8 mouse cellular contexts compared by ENCODE assay signal in genomic region chr17:34313393-34313792, GRCm38 (mm10). TPM values are rescaled to one million over a fixed set of nuclear protein-coding genes. Genes with fewer than 3 reads are reported as not detected.
A peak's percentile ranks its signal among the peaks of the same experiment; 100 is the strongest.
DNase-seq lines count a peak whose midpoint lies in the region; ATAC-seq and TF ChIP-seq lines count a peak whose summit lies in the region.

No protein-coding gene starts in this region.

- H3K27ac ChIP-seq in ES-E14 (ENCODE audit: insufficient read depth, low read depth, low read length, poor library complexity, severe bottlenecking): no peak overlapping the region
- no peak overlapping the region for H3K27ac ChIP-seq in liver, embryonic 14.5 days

- in situ Hi-C loops in ES-E14 (cut with MboI; ENCODE audit: low sequenced_read_pairs in 2 of 2, unreplicated experiment in 2 of 2): loop anchor here in 1 of 2 experiments (5.0 kb wide), 1 partner anchor 66 kb away; no protein-coding TSS in a partner anchor

- no peak overlapping the region for H3K4me3 ChIP-seq in ES-E14 (ENCODE audit: insufficient read depth in 1 of 2, low read depth in 1 of 2, low read length in 2 of 2, poor library complexity in 1 of 2, severe bottlenecking in 1 of 2)
- H3K4me3 ChIP-seq in liver, embryonic 14.5 days (ENCODE audit: insufficient read depth in 1 of 2, low read depth in 2 of 2, low read length in 2 of 2): no peak overlapping the region

- H3K36me3 ChIP-seq in ES-E14 (ENCODE audit: control insufficient read depth, insufficient read depth, low read length, poor library complexity, severe bottlenecking): no peaks in the 10 kb centered on the region
- H3K36me3 ChIP-seq in liver, embryonic 14.5 days (replicated peaks; ENCODE audit: control insufficient read depth, insufficient read depth, low read depth): no peaks in the 10 kb centered on the region

- WGBS in liver, embryonic 14.5 days (ENCODE audit: insufficient replicate concordance): 32% methylated on average over 3 of the region's 3 CpGs

- peaks cover 0 to 4% of the 10 kb centered on the region in 2 experiments; a peak in 1 of 4 replicates for H3K4me1 ChIP-seq in ES-E14 (ENCODE audit: control insufficient read depth in 2 of 2, insufficient read depth in 2 of 2, low read length in 2 of 2, poor library complexity in 1 of 2)
- 0 out of 4 replicates have a peak, but pooled peaks cover 0 to 2% of the 10 kb centered on the region in 2 experiments for H3K4me1 ChIP-seq in liver, embryonic 14.5 days (replicated peaks; ENCODE audit: control insufficient read depth in 2 of 2, insufficient read depth in 2 of 2, low read length in 1 of 2)

- DNase-seq in 3134 (ENCODE audit: extremely low read depth, insufficient read length, low spot score): peak; percentile 23
- peak; percentile 60 for DNase-seq in ES-E14 (ENCODE audit: low read depth, low spot score)
- peak; percentile 60 to 63 for DNase-seq in cerebellum, adult 18-20 months
- DNase-seq in frontal cortex, postnatal 36 days (ENCODE audit: low spot score in 2 of 2): peak; percentile 76 to 82
- DNase-seq in kidney, postnatal 10 days: peak; percentile 88
- DNase-seq in liver, embryonic 14.5 days (ENCODE audit: low read depth in 3 of 3, low spot score in 3 of 3): peak in 1 of 3 experiments; percentile 6
- peak; percentile 82 for DNase-seq in retina, postnatal 1 day
- DNase-seq in thymus, postnatal 4 days: peak; percentile 93

- H3K9me3 ChIP-seq in ES-E14 (ENCODE audit: control insufficient read depth, insufficient read depth, low read depth, low read length): no peaks in the 10 kb centered on the region
- no peaks in the 10 kb centered on the region for H3K9me3 ChIP-seq in liver, embryonic 14.5 days (ENCODE audit: control insufficient read depth, low read length)

- H3K4me2 ChIP-seq in liver, embryonic 14.5 days (ENCODE audit: low read depth): no peak overlapping the region

- TF ChIP-seq CTCF in liver, embryonic 14.5 days (IDR thresholded peaks at IDR 0.05; ENCODE audit: low read depth): peak; percentile 87

- H3K27me3 ChIP-seq in liver, embryonic 14.5 days (ENCODE audit: control insufficient read depth, insufficient read depth, low read length): no peaks in the 10 kb centered on the region

- TF ChIP-seq EP300 in liver, embryonic 14.5 days (IDR thresholded peaks at IDR 0.05; ENCODE audit: low read depth): no peak

- no peak overlapping the region for H3K9ac ChIP-seq in ES-E14 (ENCODE audit: insufficient read depth, low read depth, low read length, poor library complexity, severe bottlenecking)
- no peak overlapping the region for H3K9ac ChIP-seq in liver, embryonic 14.5 days (replicated peaks)

- no peak for ATAC-seq in liver, embryonic 14.5 days (ENCODE audit: insufficient read depth)

TF ChIP-seq in ES-E14, 5 proteins besides CTCF, POLR2A, EP300 and RAD21:
- TF ChIP-seq CHD2 (IDR thresholded peaks at IDR 0.05; ENCODE audit: low read depth, low read length): no peak
- TF ChIP-seq ZNF384 (IDR thresholded peaks at IDR 0.05; ENCODE audit: low read depth, low read length): no peak
- 0 out of 2 replicates have a peak, but pooled peaks have one; percentile 41 for TF ChIP-seq ZC3H11A (IDR thresholded peaks at IDR 0.05; ENCODE audit: borderline replicate concordance, low read depth, low read length)
- TF ChIP-seq MAFK (IDR thresholded peaks at IDR 0.05; ENCODE audit: insufficient read depth, low read depth, low read length): no peak
- TF ChIP-seq HCFC1 (IDR thresholded peaks at IDR 0.05; ENCODE audit: borderline replicate concordance, insufficient read depth, low read length): no peak

RNA-seq across cellular contexts. Expression of gene H2-Eb1, which starts 7.7 kb away (rescaled TPM):
- total RNA-seq in ES-E14 (2012; rRNA removed): 3.4 and 5.7 TPM in 2 replicates
- 0.65 and 0.91 TPM in 2 replicates for polyA plus RNA-seq in liver, embryonic 14.5 days (2012; rRNA removed)
- polyA plus RNA-seq in liver, embryonic 14.5 days (2014; fragmentation: Nextera tagmentation; extraction: Ambion mirVana): 0.80 and 0.83 TPM in 2 replicates

RNA-seq across cellular contexts. Expression of gene H2-Eb2, which starts 12.1 kb away (rescaled TPM):
- total RNA-seq in ES-E14 (2012; rRNA removed): not detected in 2 replicates
- polyA plus RNA-seq in liver, embryonic 14.5 days (2012; rRNA removed): 0.01 TPM in 1 of 2 replicates, not detected in the other
- polyA plus RNA-seq in liver, embryonic 14.5 days (2014; fragmentation: Nextera tagmentation; extraction: Ambion mirVana): not detected in 2 replicates

RNA-seq across cellular contexts. Expression of gene H2-Aa, which starts 25.8 kb away (rescaled TPM):
- total RNA-seq in ES-E14 (2012; rRNA removed): 0.48 and 1.6 TPM in 2 replicates
- 1.1 and 1.5 TPM in 2 replicates for polyA plus RNA-seq in liver, embryonic 14.5 days (2012; rRNA removed)
- polyA plus RNA-seq in liver, embryonic 14.5 days (2014; fragmentation: Nextera tagmentation; extraction: Ambion mirVana): 1.8 and 2.5 TPM in 2 replicates

RNA-seq across cellular contexts. Expression of gene Btnl2, which starts 41.2 kb away (rescaled TPM):
- not detected in 2 replicates for total RNA-seq in ES-E14 (2012; rRNA removed)
- 0.01 and 0.03 TPM in 2 replicates for polyA plus RNA-seq in liver, embryonic 14.5 days (2012; rRNA removed)
- not detected in 2 replicates for polyA plus RNA-seq in liver, embryonic 14.5 days (2014; fragmentation: Nextera tagmentation; extraction: Ambion mirVana)

RNA-seq across cellular contexts. Expression of gene H2-Ab1, which starts 55.9 kb away (rescaled TPM):
- 1.9 and 2.9 TPM in 2 replicates for total RNA-seq in ES-E14 (2012; rRNA removed)
- 2.0 and 2.3 TPM in 2 replicates for polyA plus RNA-seq in liver, embryonic 14.5 days (2012; rRNA removed)
- polyA plus RNA-seq in liver, embryonic 14.5 days (2014; fragmentation: Nextera tagmentation; extraction: Ambion mirVana): 3.2 and 3.3 TPM in 2 replicates
